Mouse (Mus musculus) bone marrow macrophage, adult 2 months (primary cell): ENCODE data around the gene Abcg4.
"Not testable (repeated sequence)": the region's sequence is repeated elsewhere in the genome, so short reads cannot be mapped to it uniquely, and the experiment has no call there.

Source experiments
- CTCF ChIP-seq: IDR thresholded peaks from 2 replicates; pipeline ENCODE4 v1.5.1; 2012; ENCODE audit warnings: low read depth, mild to moderate bottlenecking, low read length, moderate library complexity
- POLR2A ChIP-seq: IDR thresholded peaks from 2 replicates; pipeline ENCODE4 v1.6.1; 2012; ENCODE audit warnings: mild to moderate bottlenecking, low read depth, low read length, borderline replicate concordance

DNA sequence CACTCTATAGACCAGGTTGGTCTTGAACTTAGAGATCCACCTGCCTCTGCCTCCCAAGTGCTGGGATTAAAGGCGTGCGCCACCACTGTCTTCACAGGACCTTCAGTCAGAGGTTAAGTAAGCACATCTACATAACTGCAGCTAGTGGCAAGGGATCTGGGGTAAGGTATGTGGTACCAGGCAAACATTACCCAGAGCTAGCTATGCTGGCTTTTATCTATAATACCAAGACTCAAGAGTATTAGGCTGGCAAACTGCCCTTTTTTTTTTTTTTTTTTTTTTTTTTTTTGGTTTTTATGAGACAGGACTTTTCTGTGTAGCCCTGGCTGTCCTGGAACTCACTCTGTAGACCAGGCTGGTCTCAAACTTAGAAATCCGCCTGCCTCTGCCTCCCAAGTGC, 11.6 kb upstream of the Abcg4 start:
- TF ChIP-seq CTCF, POLR2A: not testable (repeated sequence)
